Comparison of ENCODE assay signal across 1 mouse cellular context in the genomic region with DNA sequence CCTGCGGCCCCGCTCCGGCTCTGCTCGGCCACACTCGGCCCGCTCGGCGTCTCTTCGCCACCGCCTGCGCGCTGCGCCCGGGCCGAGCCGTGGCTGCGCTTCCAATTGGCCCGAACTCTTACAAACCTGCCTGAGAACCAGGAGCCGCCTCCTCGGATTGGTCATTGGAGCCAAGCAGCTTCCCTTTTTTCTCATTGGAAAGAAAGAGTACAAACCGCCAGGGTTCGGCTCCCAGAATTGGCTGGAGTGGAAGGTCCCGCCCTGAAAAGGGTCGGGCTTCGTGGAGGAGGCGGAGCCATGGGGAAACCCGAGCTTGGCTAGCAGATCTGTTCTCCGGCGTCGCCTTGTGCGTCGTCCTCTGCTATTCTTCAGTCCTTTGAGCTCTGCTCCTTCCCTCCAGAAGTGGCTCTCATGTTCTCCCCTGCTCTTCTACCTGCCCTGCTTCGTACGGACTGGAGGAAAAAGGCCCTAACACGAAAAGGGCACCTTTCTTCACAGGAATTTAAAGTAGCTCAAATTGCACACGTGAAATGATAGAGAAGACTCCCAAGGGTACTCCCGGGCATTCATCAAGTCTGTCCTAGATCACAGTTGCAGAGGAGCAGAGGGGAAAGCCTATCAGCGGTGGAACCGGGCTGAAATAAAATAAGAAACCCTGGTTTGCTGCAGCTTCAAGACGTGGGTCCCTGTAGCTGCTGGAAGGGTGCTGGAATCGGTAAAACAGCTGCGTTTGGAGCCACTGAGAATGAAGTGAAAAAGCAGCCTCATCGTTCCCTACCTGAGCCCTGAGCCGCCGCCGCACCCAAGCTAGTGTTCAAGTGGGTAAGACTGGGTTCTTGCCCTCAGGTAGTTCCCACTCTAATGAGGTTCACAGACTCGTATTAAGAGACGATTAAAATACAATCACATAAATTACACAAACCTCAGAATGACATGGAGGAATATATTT.
TF ChIP-seq lines count a peak whose summit lies in the region.

A gene (minus strand): TSS at position 225 of the 949 bp plus-strand sequence.

TF ChIP-seq in MEL, 35 proteins besides CTCF, POLR2A, EP300 and RAD21 (continued from another document):
- TF ChIP-seq E2F4 (IDR thresholded peaks at IDR 0.05; ENCODE audit: borderline replicate concordance, low read depth, low read length): no peak
- TF ChIP-seq NRF1 (IDR thresholded peaks at IDR 0.05; ENCODE audit: insufficient read depth, low read depth, low read length, poor library complexity, severe bottlenecking): peak; percentile 61
- TF ChIP-seq MYB (IDR thresholded peaks at IDR 0.05; ENCODE audit: low read depth, low read length): no peak
- TF ChIP-seq MAFK (IDR thresholded peaks at IDR 0.05; ENCODE audit: borderline replicate concordance, low read depth, low read length): no peak
- no peak for TF ChIP-seq MYC (IDR thresholded peaks at IDR 0.05; ENCODE audit: low read depth, low read length)
- no peak for TF ChIP-seq ELF1 (IDR thresholded peaks at IDR 0.05; ENCODE audit: low read depth, low read length)
- TF ChIP-seq MEF2A (IDR thresholded peaks at IDR 0.05; ENCODE audit: extremely low read depth, insufficient replicate concordance, low read depth, low read length, poor library complexity, severe bottlenecking): no peak
- peak; percentile 93 for TF ChIP-seq TBP (IDR thresholded peaks at IDR 0.05; ENCODE audit: low read depth, low read length)
- no peak for TF ChIP-seq BHLHE40 (IDR thresholded peaks at IDR 0.05; ENCODE audit: borderline replicate concordance, low read depth, low read length)
- TF ChIP-seq SMC3 (IDR thresholded peaks at IDR 0.05; ENCODE audit: low read depth, low read length): no peak
- no peak for TF ChIP-seq MAZ (IDR thresholded peaks at IDR 0.05; ENCODE audit: low read depth, low read length)
- TF ChIP-seq USF1 (IDR thresholded peaks at IDR 0.05; ENCODE audit: low read depth, low read length): no peak
- TF ChIP-seq ZKSCAN1 (IDR thresholded peaks at IDR 0.05; ENCODE audit: low read depth, low read length): no peak
- peak; percentile 74 for TF ChIP-seq SIN3A (IDR thresholded peaks at IDR 0.05; ENCODE audit: low read length)
- peak; percentile 53; the same call in 1 of the 2 replicates for TF ChIP-seq HCFC1 (IDR thresholded peaks at IDR 0.05; ENCODE audit: low read depth, low read length)
TF ChIP-seq in MEL: peak in this region for 11.
